Mouse (Mus musculus) lung, adult 2 months (tissue): Measurements from ENCODE around the gene Fez2.

ENCODE experiments used
- CTCF ChIP-seq: fragments of 200-500 bp; IDR thresholded peaks from 2 replicates; pipeline ENCODE4 v1.5.1; 2011; ENCODE audit warnings: mild to moderate bottlenecking, low read length, control low read depth; ENCODE audit not compliant: insufficient read depth
- POLR2A ChIP-seq: fragments of 200-500 bp; IDR thresholded peaks from 2 replicates; pipeline ENCODE4 v1.6.1; 2011; ENCODE audit warnings: low read depth, mild to moderate bottlenecking, control low read depth, low read length, borderline replicate concordance; ENCODE audit errors: extremely low read depth

DNA sequence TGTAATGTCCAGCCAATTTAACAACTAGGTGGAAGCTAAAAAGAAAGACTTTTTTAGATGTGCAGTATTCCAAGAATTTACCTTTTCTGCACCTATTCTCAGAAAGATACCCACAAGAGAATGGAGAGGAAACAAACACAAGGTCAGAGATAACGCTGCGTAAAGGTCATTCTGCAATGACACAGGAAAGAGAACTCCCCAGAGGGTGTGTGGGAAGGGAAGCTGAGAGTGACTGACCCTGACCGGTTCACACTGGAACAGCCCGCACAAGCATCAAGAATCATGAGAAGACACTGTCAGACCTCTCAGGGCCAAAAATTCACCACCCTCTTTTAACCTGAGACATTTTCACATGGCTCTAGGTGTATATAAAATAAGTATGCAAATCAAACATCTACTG is 10.4 kb downstream of the Fez2 start:
- TF ChIP-seq POLR2A: no peak
- no peak for TF ChIP-seq CTCF
